Mouse (Mus musculus) lung, postnatal 25 days (tissue): ENCODE measurements around the gene Gdf3.
"Not testable (repeated sequence)": the region's sequence is repeated elsewhere in the genome, so short reads cannot be mapped to it uniquely, and the experiment has no call there.

Experiments used
- DNase-seq: peaks from one replicate; pipeline ENCODE4 v3.0.0; 2022; ENCODE audit warnings: low spot score

Gdf3 gene

GRCm38 (mm10) chr6:122605483-122605882, 4.4 kb downstream of the Gdf3 start:
- DNase-seq, result peak; percentile 15

GRCm38 (mm10) chr6:122604260-122604659, 5.6 kb downstream of the Gdf3 start:
- peak; percentile 12 for DNase-seq

- DNase-seq, result peak; percentile 18
Measured at GRCm38 (mm10) chr6:122602992-122603322, 6.9 kb downstream of the Gdf3 start.

- DNase-seq, result peak; percentile 91
Measured at GRCm38 (mm10) chr6:122602242-122602991, 7.5 kb downstream of the Gdf3 start, which contains the start of gene Apobec1. Gene Apobec1 (minus strand): TSS chr6:122602444.

- DNase-seq, result no peak
Measured at GRCm38 (mm10) chr6:122601615-122602014, 8.3 kb downstream of the Gdf3 start.

GRCm38 (mm10) chr6:122601031-122601430, 8.9 kb downstream of the Gdf3 start:
- DNase-seq, result no peak

- no peak for DNase-seq
Measured at GRCm38 (mm10) chr6:122600066-122600646, 9.7 kb downstream of the Gdf3 start.

GRCm38 (mm10) chr6:122599054-122599737, 10.7 kb downstream of the Gdf3 start:
- DNase-seq, result no peak

GRCm38 (mm10) chr6:122598436-122598835, 11.5 kb downstream of the Gdf3 start:
- DNase-seq, result peak; percentile 7

- DNase-seq, result no peak
Measured at GRCm38 (mm10) chr6:122598014-122598413, 11.9 kb downstream of the Gdf3 start.

GRCm38 (mm10) chr6:122596608-122597007, 13.3 kb downstream of the Gdf3 start:
- DNase-seq, result no peak

GRCm38 (mm10) chr6:122595637-122596036, 14.2 kb downstream of the Gdf3 start:
- DNase-seq, result peak; percentile 56

GRCm38 (mm10) chr6:122592905-122593304, 17.0 kb downstream of the Gdf3 start:
- no peak for DNase-seq

GRCm38 (mm10) chr6:122591027-122591758, 18.7 kb downstream of the Gdf3 start:
- no peak for DNase-seq

GRCm38 (mm10) chr6:122579086-122579485, 30.8 kb downstream of the Gdf3 start:
- no peak for DNase-seq

GRCm38 (mm10) chr6:122577030-122577429, 32.9 kb downstream of the Gdf3 start:
- no peak for DNase-seq

- DNase-seq, result not testable (repeated sequence)
Measured at GRCm38 (mm10) chr6:122575037-122575436, 34.9 kb downstream of the Gdf3 start.

- no peak for DNase-seq
Measured at GRCm38 (mm10) chr6:122571617-122571959, 38.3 kb downstream of the Gdf3 start.

- DNase-seq, result peak; percentile 42
Measured at GRCm38 (mm10) chr6:122570695-122571616, 38.9 kb downstream of the Gdf3 start.

- no peak for DNase-seq
Measured at GRCm38 (mm10) chr6:122569762-122570161, 40.1 kb downstream of the Gdf3 start.

GRCm38 (mm10) chr6:122569113-122569512, 40.8 kb downstream of the Gdf3 start:
- DNase-seq, result no peak
